Mouse (Mus musculus): ENCODE data around the gene Ankrd27.

DNA sequence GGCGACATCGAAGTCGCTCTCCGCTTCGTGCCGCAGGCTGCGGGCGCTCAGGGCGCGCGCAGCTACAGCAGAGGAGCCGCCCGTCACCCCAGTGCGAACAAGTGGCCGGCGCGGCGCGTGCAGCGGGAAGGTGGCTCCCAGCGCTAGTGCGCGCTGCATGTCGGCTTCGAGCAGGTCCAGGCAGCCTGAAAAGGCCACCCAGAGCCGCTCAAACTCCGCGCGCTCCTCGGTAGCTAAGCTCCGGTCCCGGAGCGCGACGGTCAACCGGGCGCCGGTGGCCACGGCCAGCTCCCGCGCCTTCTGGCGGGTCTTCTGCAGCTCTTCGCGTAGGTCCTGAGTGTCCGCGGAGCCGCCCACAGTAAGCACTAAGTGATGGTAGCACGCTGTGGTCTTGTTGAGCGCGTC, 1.3 kb upstream of the Ankrd27 start:
- no peak for TF ChIP-seq CTCF (IDR thresholded peaks at IDR 0.05; ENCODE audit: low read depth)
- no peak for TF ChIP-seq EP300 (optimal IDR thresholded peaks at IDR 0.05)
